Mouse (Mus musculus): ENCODE measurements at regions not wholly inside any gene's neighbourhood (a gene's known extent, or its start where the extent isn't known, plus 50 kb on each side); places are given as distances from the start of the nearest gene placed in this dataset.
"Not testable (repeated sequence)": the region's sequence is repeated elsewhere in the genome, so short reads cannot be mapped to it uniquely, and the experiment has no call there.

- Histone ChIP-seq H3K4me3 (no peak overlapping the region), H3K36me3 (no peaks in the 10 kb centered on the region), H3K4me1 (no peaks in the 10 kb centered on the region), H3K27ac (no peak overlapping the region), H3K9ac (no peak overlapping the region), H3K4me2 (replicated peaks) (no peak overlapping the region), H3K9me3 (no peaks in the 10 kb centered on the region), H3K27me3 (replicated peaks) (no peaks in the 10 kb centered on the region)
- ATAC-seq (ENCODE audit: low FRiP score, low read depth), result no peak
- 78% methylated on average over 7 of the region's 7 CpGs for WGBS
Measured at GRCm38 (mm10) chr4:89621260-89621659, 58.0 kb upstream of the Dmrta1 start.

- Histone ChIP-seq H3K9me3 (no peaks in the 10 kb centered on the region), H3K27ac (no peak overlapping the region), H3K4me3 (no peak overlapping the region), H3K4me2 (replicated peaks) (no peak overlapping the region), H3K27me3 (replicated peaks) (no peaks in the 10 kb centered on the region), H3K9ac (no peak overlapping the region), H3K4me1 (no peaks in the 10 kb centered on the region), H3K36me3 (no peaks in the 10 kb centered on the region)
- no peak for ATAC-seq (ENCODE audit: low FRiP score, low read depth)
- WGBS, result 64% methylated on average over 1 of the region's 1 CpGs
Measured at GRCm38 (mm10) chr4:89604721-89605120, 74.5 kb upstream of the Dmrta1 start.

- Histone ChIP-seq H3K4me1 (no peaks in the 10 kb centered on the region), H3K9ac (no peak overlapping the region), H3K36me3 (no peaks in the 10 kb centered on the region), H3K9me3 (no peaks in the 10 kb centered on the region), H3K27ac (no peak overlapping the region), H3K27me3 (replicated peaks) (no peaks in the 10 kb centered on the region), H3K4me3 (no peak overlapping the region), H3K4me2 (replicated peaks) (no peak overlapping the region)
- 25% methylated on average over 10 of the region's 10 CpGs for WGBS
- peak; percentile 87 for ATAC-seq (ENCODE audit: low FRiP score, low read depth)
Measured at GRCm38 (mm10) chr4:89575529-89575928, 103.7 kb upstream of the Dmrta1 start.

- ATAC-seq (ENCODE audit: low FRiP score, low read depth), result no peak
- Histone ChIP-seq H3K9ac (no peak overlapping the region), H3K4me2 (replicated peaks) (no peak overlapping the region), H3K4me3 (no peak overlapping the region), H3K36me3 (no peaks in the 10 kb centered on the region), H3K9me3 (no peaks in the 10 kb centered on the region), H3K27ac (no peak overlapping the region), H3K4me1 (no peaks in the 10 kb centered on the region), H3K27me3 (replicated peaks) (no peaks in the 10 kb centered on the region)
- WGBS, result 76% methylated on average over 7 of the region's 7 CpGs
Measured at GRCm38 (mm10) chr4:89554711-89555466, 124.3 kb upstream of the Dmrta1 start.

GRCm38 (mm10) chr4:89552556-89552955, 126.7 kb upstream of the Dmrta1 start:
- ATAC-seq (ENCODE audit: low FRiP score, low read depth), result no peak

GRCm38 (mm10) chr4:89550515-89550914, 128.7 kb upstream of the Dmrta1 start:
- H3K9ac ChIP-seq, result no peak overlapping the region
- H3K4me2 ChIP-seq (replicated peaks), result no peak overlapping the region
- H3K27ac ChIP-seq, result no peak overlapping the region
- ATAC-seq (ENCODE audit: low FRiP score, low read depth), result no peak
- WGBS, result 78% methylated on average over 2 of the region's 2 CpGs
- no peaks in the 10 kb centered on the region for H3K4me1 ChIP-seq
- no peak overlapping the region for H3K4me3 ChIP-seq
- H3K36me3 ChIP-seq, result no peaks in the 10 kb centered on the region
- no peaks in the 10 kb centered on the region for H3K27me3 ChIP-seq (replicated peaks)
- no peaks in the 10 kb centered on the region for H3K9me3 ChIP-seq

More at GRCm38 (mm10) chr4:89552556-89552955, 126.7 kb upstream of the Dmrta1 start:
- H3K36me3 ChIP-seq, result no peaks in the 10 kb centered on the region
- H3K9ac ChIP-seq, result no peak overlapping the region
- no peaks in the 10 kb centered on the region for H3K27me3 ChIP-seq (replicated peaks)
- no peak overlapping the region for H3K4me3 ChIP-seq
- H3K9me3 ChIP-seq, result no peaks in the 10 kb centered on the region
- H3K4me1 ChIP-seq, result no peaks in the 10 kb centered on the region
- no peak overlapping the region for H3K27ac ChIP-seq
- no peak overlapping the region for H3K4me2 ChIP-seq (replicated peaks)
- 84% methylated on average over 6 of the region's 6 CpGs for WGBS

DNA sequence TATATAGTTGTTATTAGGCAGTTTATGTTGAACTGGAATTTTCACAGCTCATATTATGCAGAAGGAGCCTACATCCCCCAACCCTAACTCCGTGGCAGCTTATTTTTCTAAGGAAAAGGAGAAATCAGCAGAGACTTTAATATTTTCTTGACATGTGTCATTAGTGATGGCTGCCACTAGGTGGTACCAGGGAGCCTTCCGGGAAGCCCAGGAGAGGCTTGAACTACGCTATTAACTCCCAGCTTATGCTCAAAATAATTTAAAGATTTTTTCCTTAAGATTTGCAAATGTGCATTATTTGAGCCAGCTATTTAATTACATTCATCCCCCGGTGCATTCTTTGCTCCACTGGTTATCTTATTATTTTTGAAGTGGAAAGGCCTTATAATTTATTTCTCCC, 146.8 kb upstream of the Dmrta1 start:
- H3K4me1 ChIP-seq, result no peaks in the 10 kb centered on the region
- H3K9ac ChIP-seq, result no peak overlapping the region
- H3K4me2 ChIP-seq (replicated peaks), result no peak overlapping the region
- no peaks in the 10 kb centered on the region for H3K9me3 ChIP-seq
- peak; percentile 33; the same call in 1 of the 2 replicates for ATAC-seq (ENCODE audit: low FRiP score, low read depth)
- H3K36me3 ChIP-seq, result no peaks in the 10 kb centered on the region
- no peaks in the 10 kb centered on the region for H3K27me3 ChIP-seq (replicated peaks)
- 18% methylated on average over 4 of the region's 4 CpGs for WGBS
- H3K27ac ChIP-seq, result no peak overlapping the region
- H3K4me3 ChIP-seq, result no peak overlapping the region

DNA sequence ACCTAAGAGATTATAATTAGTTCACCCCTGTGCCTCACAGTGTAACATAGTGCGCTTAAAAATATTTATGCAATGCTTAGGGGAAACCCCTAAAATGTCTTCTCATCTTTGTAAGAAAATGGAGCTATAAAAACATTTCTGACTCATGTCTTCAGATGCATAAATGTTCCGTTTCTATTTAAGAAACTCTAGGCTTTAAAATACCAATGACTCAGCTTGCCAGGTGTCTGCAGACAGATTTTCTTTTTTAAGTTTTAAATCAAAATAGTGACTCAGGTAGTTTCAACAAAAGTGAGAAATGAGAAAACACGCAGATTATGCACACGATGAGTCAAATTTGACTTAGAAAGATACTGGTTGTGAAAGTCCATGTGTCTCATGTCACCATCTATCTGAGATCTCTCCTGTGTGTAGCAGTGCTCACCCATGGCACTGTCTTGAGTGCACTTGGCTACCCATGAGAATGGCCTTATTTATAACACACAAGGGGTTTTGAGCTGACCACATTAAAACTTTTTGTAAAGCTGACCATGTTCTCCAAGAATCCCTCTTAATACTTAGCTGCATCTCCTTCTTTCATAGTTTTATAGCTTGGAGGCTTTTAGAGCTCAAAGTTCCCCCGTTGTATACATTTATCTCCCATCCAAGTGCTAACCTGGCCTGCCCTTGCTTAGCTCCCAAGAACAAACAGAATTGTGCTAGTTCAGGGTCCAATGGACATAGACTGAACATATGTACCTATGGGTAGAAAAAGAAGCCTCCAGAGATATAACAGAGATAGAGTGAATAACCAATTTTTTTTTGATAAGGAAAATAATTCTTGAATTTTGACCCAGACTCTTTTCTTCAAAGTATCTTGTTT, 149.0 kb upstream of the Dmrta1 start:
- Histone ChIP-seq H3K9me3 (no peaks in the 10 kb centered on the region), H3K9ac (no peak overlapping the region), H3K36me3 (no peaks in the 10 kb centered on the region), H3K4me1 (no peaks in the 10 kb centered on the region), H3K27me3 (replicated peaks) (peaks cover 4% of the 10 kb centered on the region; the same call in 1 of the 2 replicates), H3K4me2 (replicated peaks) (no peak overlapping the region), H3K4me3 (no peak overlapping the region), H3K27ac (no peak overlapping the region)
- ATAC-seq (ENCODE audit: low FRiP score, low read depth), result no peak
- 88% methylated on average over 5 of the region's 5 CpGs for WGBS

DNA sequence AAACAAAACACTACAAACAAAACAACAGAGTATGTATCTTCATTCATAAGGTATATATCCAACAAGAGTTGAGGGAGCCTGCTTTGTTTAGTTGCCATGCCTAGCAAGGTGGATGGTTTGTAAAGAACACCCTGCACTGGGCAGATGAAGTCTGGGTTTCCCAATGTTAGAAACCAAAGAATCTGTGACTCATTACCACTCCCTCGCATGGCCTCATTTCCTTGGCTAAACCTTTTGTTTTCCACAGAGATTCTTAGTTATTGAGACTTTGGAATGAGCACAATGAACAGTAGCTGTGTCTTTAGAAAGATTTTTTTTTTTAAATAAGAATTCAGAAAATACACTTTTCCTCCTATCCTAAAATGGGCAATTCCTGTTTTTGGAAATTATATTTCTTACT, 151.3 kb upstream of the Dmrta1 start:
- 67% methylated on average over 1 of the region's 1 CpGs for WGBS
- no peak for ATAC-seq (ENCODE audit: low FRiP score, low read depth)

DNA sequence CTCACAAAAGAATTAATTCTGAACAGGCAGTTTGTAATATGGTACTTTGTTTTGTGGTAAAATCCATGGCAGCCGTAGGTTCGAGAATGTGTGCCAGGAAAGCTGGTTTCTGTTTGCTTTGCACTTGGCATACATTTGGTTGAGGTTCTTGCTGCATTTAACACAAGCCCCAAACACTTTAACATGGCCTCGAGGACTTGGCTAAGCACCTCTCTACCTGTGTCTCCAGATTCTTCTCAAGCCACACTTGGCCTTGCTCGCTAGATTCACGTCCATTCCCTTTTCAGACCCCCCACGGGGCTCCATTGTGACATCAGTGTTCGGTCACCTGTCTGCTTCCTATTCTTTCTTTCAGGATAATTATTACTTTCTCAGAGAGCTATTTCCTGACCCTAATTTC, 151.9 kb upstream of the Dmrta1 start:
- H3K4me3 ChIP-seq, result no peak overlapping the region
- no peaks in the 10 kb centered on the region for H3K9me3 ChIP-seq
- ATAC-seq (ENCODE audit: low FRiP score, low read depth), result no peak
- H3K27ac ChIP-seq, result no peak overlapping the region
- H3K27me3 ChIP-seq (replicated peaks), result peaks cover 18% of the 10 kb centered on the region
- no peaks in the 10 kb centered on the region for H3K36me3 ChIP-seq
- no peaks in the 10 kb centered on the region for H3K4me1 ChIP-seq
- WGBS, result 72% methylated on average over 7 of the region's 7 CpGs
- no peak overlapping the region for H3K4me2 ChIP-seq (replicated peaks)
- H3K9ac ChIP-seq, result no peak overlapping the region

More for the DNA sequence above, 151.3 kb upstream of the Dmrta1 start:
- H3K9me3 ChIP-seq, result no peaks in the 10 kb centered on the region
- H3K27me3 ChIP-seq (replicated peaks), result peaks cover 14% of the 10 kb centered on the region
- no peak overlapping the region for H3K4me3 ChIP-seq
- H3K36me3 ChIP-seq, result no peaks in the 10 kb centered on the region
- no peak overlapping the region for H3K9ac ChIP-seq
- H3K4me2 ChIP-seq (replicated peaks), result no peak overlapping the region
- H3K27ac ChIP-seq, result no peak overlapping the region
- H3K4me1 ChIP-seq, result no peaks in the 10 kb centered on the region

GRCm38 (mm10) chr4:89525525-89525924, 153.7 kb upstream of the Dmrta1 start:
- ATAC-seq (ENCODE audit: low FRiP score, low read depth); H3K36me3 ChIP-seq; H3K9ac ChIP-seq; H3K4me3 ChIP-seq; H3K27ac ChIP-seq; H3K4me2 ChIP-seq (replicated peaks); H3K4me1 ChIP-seq; H3K9me3 ChIP-seq: not testable (repeated sequence)
- peaks cover 23% of the 10 kb centered on the region for H3K27me3 ChIP-seq (replicated peaks)
- 57% methylated on average over 4 of the region's 4 CpGs for WGBS

DNA sequence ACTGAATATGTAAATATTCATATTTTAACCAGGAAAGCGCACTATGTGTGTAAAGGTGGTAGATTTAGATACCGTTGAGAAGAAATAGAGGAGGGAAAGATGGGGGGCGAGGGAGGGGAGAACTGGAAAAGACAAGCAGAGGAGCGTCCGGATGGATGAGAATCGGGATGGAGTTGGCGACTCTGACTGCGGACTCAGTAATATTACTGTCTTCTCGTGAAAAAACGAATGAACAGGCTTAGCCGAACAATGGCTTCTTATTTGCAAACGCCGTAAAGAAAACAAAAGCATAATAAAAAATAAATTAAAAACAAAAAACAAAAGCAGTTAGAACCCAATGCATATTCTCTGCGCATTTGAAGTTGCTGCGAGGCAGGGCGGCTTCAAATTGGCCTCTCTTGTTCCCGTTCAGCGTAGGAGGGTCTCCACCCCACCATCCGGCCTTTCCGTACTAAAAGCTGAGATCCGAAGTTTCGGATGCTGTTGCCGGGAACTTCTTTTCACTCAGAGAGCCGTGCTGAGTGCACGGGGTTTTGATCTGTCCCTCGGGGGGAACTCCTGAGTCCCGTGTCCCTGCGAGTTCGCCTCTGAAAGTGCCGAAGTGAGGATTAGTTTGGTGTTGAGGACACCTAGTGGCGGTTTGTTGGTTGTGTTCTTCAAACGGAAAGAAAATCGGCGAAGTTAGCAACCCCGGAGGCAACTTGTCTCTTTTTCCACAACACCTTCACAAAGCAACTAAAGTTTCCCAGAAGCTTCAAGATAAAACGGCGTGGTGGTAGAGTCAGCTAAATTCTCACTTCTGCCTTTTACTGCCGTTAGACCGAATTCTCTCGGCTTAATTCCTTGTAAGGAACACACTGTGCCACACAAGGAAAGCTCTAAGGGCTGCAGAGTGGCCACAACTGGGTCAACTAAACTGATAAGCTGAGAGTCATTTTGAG, 154.7 kb upstream of the Dmrta1 start:
- Histone ChIP-seq H3K4me2 (replicated peaks) (peak overlapping the region; percentile 78), H3K4me3 (peak overlapping the region; percentile 38), H3K27ac (no peak overlapping the region), H3K27me3 (replicated peaks) (peaks cover 23% of the 10 kb centered on the region), H3K9ac (0 out of 2 replicates have a peak overlapping the region, but pooled peaks have one; percentile 26), H3K9me3 (no peaks in the 10 kb centered on the region), H3K36me3 (no peaks in the 10 kb centered on the region), H3K4me1 (no peaks in the 10 kb centered on the region)
- WGBS, result 1% methylated on average over 40 of the region's 40 CpGs
- peak; percentile 83 for ATAC-seq (ENCODE audit: low FRiP score, low read depth)

All from neural tube, embryonic 12.5 days (tissue).